Mouse (Mus musculus) brain, embryonic 14.5 days (tissue): ENCODE data around the gene Mast4.

Experiments used
- CTCF ChIP-seq: fragments of 200-500 bp; IDR thresholded peaks from 2 replicates; pipeline ENCODE4 v1.5.1; 2012; ENCODE audit warnings: inconsistent platforms, mild to moderate bottlenecking, moderate library complexity, borderline replicate concordance; ENCODE audit not compliant: insufficient read depth, insufficient read length; ENCODE audit errors: extremely low read depth
- POLR2A ChIP-seq: fragments of 200-500 bp; IDR thresholded peaks from 2 replicates; pipeline ENCODE4 v1.6.1; 2012; ENCODE audit warnings: mild to moderate bottlenecking, inconsistent platforms, borderline replicate concordance; ENCODE audit not compliant: poor library complexity, insufficient read depth, insufficient read length, severe bottlenecking; ENCODE audit errors: extremely low read depth

- TF ChIP-seq POLR2A (no peak), CTCF (no peak)
Observed at GRCm38 (mm10) chr13:102694154-102694553, 640.1 kb downstream of the Mast4 start.
